Mouse (Mus musculus) hindbrain, embryonic 10.5 days (tissue): ENCODE data around the gene Slc16a4. TPM values are rescaled to one million over a fixed set of nuclear protein-coding genes. Genes with fewer than 3 reads are reported as not detected.

Source experiments
- DNase-seq: peaks from one replicate; pipeline ENCODE4 v3.0.0-alpha.2; 2017; ENCODE audit warnings: low spot score
- H3K27ac ChIP-seq: fragments of 300-500 bp; sonication (generic); 2 replicates; pipeline ENCODE4 v1.5.1; 2016; ENCODE audit warnings: mild to moderate bottlenecking, moderate library complexity
- H3K27me3 ChIP-seq: fragments of 300-500 bp; sonication (generic); 2 replicates; pipeline ENCODE4 v1.6.1; 2016; ENCODE audit warnings: mild to moderate bottlenecking; ENCODE audit not compliant: poor library complexity, insufficient read depth, severe bottlenecking
- H3K36me3 ChIP-seq: fragments of 300-500 bp; sonication (generic); 2 replicates; pipeline ENCODE4 v1.6.1; 2016; ENCODE audit warnings: mild to moderate bottlenecking, moderate library complexity
- H3K4me1 ChIP-seq: fragments of 300-500 bp; sonication (generic); replicated peaks from 2 replicates; pipeline ENCODE4 v1.6.1; 2016; ENCODE audit warnings: mild to moderate bottlenecking
- H3K4me3 ChIP-seq: fragments of 300-500 bp; sonication (generic); 2 replicates; pipeline ENCODE4 v1.5.1; 2016; ENCODE audit warnings: mild to moderate bottlenecking, moderate library complexity
- H3K9me3 ChIP-seq: fragments of 300-500 bp; sonication (generic); 2 replicates; pipeline ENCODE4 v1.6.1; 2016; ENCODE audit warnings: mild to moderate bottlenecking, moderate library complexity
- WGBS: fragments of 180-500 bp; shearing (Covaris S2); methylation state at CpG from one replicate; pipeline ENCODE4 v1.1.7; 2016; 5-methylcytosine and 5-hydroxymethylcytosine counted together
- polyA plus RNA-seq: library from polyadenylated mRNA; unstranded; fragments of >200 nt; fragmentation: Nextera tagmentation; extraction: Ambion mirVana; gene quantifications from 2 replicates; pipeline ENCODE4 v1.2.1, GENCODE M21; 2016

Slc16a4 gene
- polyA plus RNA-seq, 1 experiment from 2014 or later = 1.9 TPM

DNA sequence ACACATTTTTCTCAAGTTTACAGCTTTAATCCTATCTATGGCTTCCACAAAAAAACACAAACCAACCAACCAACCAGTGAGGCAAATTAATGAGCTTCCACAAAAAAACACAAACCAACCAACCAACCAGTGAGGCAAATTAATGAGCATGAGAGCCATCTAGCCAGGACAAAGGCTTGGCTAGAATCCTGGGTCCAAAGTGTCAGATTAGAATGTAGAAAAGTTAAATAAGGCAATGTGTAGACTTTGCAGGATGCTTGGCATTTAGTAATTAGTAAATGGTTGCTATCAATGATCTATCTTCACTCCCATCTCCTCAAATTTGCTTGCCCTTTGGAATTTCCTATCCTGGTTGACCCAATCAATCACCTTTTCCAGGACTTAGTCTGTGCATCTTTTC, 30.7 kb downstream of the Slc16a4 start:
- Histone ChIP-seq H3K36me3 (peaks cover 81% of the 10 kb centered on the region), H3K27me3 (no peaks in the 10 kb centered on the region), H3K9me3 (no peaks in the 10 kb centered on the region), H3K4me3 (no peak overlapping the region), H3K27ac (no peak overlapping the region), H3K4me1 (peaks cover 41% of the 10 kb centered on the region)
- no peak for DNase-seq

DNA sequence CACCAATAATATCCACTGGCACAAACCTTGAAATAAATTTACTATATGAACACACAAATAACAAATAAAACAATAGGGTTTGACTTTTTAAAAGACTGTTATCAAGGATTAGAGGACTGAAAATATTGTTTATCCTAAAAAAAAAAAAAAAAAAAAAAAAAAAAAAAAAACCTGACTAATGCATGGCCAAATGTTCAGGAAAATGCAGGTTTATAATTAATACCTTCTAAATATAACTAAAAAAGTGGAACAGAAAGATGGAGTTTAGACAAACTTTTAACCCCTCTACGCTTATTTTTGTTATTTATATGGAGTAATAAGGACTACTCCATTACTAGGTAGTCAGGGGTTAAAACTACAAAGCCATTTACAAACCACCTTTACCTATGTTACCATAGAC, 35.4 kb downstream of the Slc16a4 start:
- Histone ChIP-seq H3K9me3 (no peaks in the 10 kb centered on the region), H3K27ac (no peak overlapping the region), H3K36me3 (peaks cover 85% of the 10 kb centered on the region), H3K4me1 (peaks cover 76% of the 10 kb centered on the region), H3K27me3 (no peaks in the 10 kb centered on the region), H3K4me3 (no peak overlapping the region)
- no peak for DNase-seq
- 95% methylated on average over 1 of the region's 1 CpGs for WGBS

DNA sequence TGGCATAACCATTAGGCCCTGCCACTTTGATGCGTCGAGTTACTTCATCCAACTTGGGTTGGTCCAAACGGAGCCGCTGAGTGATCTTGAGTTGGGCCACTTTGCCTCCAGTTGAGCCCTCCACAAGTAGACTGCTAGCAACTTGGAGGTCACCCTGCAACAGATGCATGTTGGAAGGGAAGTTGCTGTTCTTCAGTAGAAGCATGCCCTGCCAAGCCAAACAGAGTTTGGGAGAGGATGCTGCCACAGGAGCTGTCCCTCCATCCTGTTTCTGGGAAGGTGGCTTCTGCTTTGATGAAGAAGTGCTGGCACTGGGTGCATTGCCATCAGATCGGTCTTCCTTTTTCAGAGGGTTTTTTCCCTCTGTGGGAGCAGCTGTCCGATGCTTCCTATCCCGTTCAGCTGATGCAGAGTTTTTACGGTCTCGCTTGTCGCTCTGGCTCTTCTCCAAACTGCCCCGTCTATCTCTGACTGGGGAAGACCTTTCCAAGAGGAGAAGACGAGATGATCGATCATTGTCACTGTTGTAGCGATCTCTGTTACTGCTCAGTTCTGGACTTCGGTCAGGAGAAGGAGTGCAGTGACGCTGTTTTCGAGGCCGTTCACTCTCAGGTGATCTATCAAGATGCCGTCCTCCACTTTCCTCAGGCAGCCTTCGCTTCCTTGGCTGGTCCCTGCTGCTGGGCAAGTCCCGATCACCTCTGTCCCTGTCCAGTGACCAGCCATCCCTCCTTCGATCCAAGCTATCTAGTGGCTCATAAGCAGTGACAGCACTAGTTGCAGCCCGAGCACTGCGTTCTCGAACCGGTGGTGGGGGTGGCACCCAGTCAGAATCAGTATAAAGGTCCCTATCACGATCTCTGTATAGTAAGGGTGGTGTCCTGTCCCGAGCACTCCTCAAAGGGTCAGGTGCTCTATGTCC, 39.7 kb downstream of the Slc16a4 start:
- Histone ChIP-seq H3K36me3 (peaks cover 46% of the 10 kb centered on the region), H3K27ac (no peak overlapping the region), H3K9me3 (no peaks in the 10 kb centered on the region), H3K4me1 (peaks cover 55% of the 10 kb centered on the region), H3K4me3 (peak overlapping the region; percentile 97), H3K27me3 (no peaks in the 10 kb centered on the region)
- DNase-seq = no peak
- WGBS = 84% methylated on average over 28 of the region's 28 CpGs

DNA sequence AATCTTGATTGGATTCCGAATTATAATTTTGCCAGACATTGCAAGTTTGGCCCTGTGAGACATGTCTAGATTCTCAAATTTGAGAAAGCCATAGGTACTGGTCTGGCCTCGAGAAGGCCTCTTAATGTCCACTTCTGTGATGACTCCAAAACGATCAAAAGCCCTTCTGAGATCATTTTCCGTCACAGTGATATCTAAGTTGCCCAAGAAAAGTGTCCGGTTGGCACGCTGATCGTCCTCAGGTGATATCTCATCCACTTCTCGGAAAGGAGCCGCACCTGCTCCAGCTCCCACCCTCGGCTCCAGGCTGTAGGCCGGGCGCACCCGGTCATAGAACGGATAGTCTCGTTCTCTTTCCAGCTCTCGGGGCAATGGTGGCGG, 40.7 kb downstream of the Slc16a4 start:
- Histone ChIP-seq H3K27me3 (no peaks in the 10 kb centered on the region), H3K4me1 (peaks cover 50% of the 10 kb centered on the region), H3K27ac (peak overlapping the region; percentile 98), H3K9me3 (no peaks in the 10 kb centered on the region), H3K36me3 (peaks cover 39% of the 10 kb centered on the region), H3K4me3 (peak overlapping the region; percentile 97)
- 29% methylated on average over 17 of the region's 17 CpGs for whole genome bisulfite sequencing
- DNase-seq = no peak

DNA sequence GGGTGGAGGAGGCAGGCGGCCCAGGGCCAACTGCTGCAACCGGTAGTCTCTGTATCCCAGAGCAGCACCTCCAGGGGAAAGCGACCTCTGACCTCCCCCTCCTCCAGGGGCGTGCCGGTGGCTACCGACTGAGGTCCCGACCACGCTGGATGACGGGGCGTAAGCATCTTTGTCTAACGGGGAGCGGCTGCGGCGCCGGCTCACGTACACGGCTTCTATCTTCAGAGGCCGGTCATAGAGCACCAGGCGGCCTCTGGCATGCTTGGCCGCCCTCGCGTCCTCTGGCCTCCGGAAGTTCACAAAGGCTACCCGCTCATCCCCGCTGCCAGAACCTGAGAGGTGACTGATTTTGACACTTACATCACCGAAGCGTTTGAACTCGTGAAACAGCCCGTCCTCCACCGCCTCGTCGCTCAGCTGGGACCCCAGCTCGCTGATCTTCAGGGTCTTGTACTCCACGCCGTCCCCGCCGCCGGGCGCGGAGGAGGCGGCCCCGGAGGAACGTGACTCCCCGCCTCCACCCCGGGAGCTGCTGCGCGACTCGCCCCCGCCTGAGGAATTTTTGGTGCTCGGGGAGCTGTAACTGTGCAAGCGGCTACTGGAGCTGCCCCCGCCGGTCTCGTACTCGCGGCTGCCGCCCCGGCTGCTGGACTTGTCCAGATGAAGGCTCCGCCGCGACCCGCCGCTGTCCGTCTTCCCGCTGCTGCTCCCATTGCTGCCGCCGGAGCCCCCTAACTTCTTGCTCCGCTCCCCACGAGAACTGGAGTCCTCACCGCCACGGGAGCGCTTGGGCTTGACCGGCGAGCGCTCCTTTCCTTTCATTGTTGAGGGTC, 41.3 kb downstream of the Slc16a4 start:
- H3K36me3 ChIP-seq = peaks cover 35% of the 10 kb centered on the region
- DNase-seq = peak; percentile 58
- peaks cover 50% of the 10 kb centered on the region for H3K4me1 ChIP-seq
- H3K4me3 ChIP-seq = peak overlapping the region; percentile 97
- H3K27me3 ChIP-seq = no peaks in the 10 kb centered on the region
- H3K9me3 ChIP-seq = no peaks in the 10 kb centered on the region
- under 1% methylated on average over 75 of the region's 75 CpGs for WGBS
- H3K27ac ChIP-seq = peak overlapping the region; percentile 98

DNA sequence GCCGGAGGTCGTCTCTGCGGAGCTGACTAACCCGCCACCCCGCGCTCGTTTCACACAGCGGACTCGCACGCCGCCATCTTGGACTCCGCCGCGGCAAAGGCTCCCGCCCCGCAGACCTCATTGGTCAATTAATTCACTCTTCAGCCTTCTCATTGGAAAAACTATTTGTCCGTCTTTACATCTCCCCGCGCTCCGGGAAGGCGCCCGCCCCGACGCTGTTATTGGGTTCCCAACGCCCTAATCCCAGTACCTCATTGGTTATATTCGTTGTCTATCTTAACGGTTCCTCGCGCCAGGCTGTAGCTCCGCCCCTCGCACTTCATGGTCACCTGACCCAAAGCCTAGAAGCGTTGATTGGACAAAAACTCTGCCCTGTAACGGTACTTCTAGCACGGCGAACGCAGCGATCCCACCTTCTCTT, 41.9 kb downstream of the Slc16a4 start:
- peaks cover 29% of the 10 kb centered on the region for H3K36me3 ChIP-seq
- under 1% methylated on average over 37 of the region's 37 CpGs for WGBS

DNA sequence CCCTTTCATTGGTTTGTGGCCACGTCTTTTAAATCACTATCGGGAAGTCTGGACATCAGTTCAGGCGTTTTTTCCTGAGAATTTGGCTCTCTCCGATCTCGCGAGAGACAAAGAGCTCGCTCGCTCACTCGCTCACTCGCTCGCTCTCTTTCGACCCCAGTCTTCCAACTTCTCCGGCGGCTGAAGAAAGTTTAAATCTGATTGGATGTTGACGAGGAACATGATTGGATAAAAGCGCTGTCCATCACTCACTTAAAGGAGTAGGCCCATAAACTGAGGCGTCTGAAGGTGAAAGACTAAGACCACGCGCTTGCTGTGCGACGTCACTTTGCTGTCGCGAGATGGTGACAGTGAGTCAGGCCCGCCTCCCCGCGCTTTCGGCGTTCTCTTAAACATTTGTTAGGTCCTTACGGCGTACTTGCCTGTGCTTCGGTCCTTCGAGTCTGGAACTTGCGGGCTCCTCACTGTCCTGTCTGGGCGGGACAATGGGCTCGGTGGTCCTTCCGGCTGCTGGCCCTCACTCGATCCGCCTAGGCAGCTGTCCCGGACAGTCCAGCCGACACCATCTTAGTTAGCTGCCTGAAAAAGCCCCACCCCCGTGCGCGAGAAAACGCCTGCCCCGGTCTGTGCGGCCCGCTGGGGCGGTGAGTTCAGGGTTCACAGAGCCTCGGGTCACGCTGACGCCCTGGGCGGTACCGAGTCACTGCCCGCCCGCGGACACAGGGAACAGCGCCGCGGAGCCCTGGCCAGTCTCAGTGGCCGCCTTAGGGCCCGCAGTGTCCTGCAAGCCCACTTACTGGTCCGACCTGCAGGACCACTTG, 42.6 kb downstream of the Slc16a4 start, which contains the start of gene Rbm15:
Gene Rbm15, minus strand, starts transcription at position 293 of the 821 bp plus-strand sequence.
- H3K4me3 ChIP-seq = peak within 1 kb of the TSS; percentile 97

More for the DNA sequence above, 41.9 kb downstream of the Slc16a4 start:
- DNase-seq = peak; percentile 96
- Histone ChIP-seq H3K27ac (peak overlapping the region; percentile 98), H3K27me3 (no peaks in the 10 kb centered on the region), H3K9me3 (no peaks in the 10 kb centered on the region), H3K4me1 (peaks cover 46% of the 10 kb centered on the region), H3K4me3 (peak overlapping the region; percentile 97)

DNA sequence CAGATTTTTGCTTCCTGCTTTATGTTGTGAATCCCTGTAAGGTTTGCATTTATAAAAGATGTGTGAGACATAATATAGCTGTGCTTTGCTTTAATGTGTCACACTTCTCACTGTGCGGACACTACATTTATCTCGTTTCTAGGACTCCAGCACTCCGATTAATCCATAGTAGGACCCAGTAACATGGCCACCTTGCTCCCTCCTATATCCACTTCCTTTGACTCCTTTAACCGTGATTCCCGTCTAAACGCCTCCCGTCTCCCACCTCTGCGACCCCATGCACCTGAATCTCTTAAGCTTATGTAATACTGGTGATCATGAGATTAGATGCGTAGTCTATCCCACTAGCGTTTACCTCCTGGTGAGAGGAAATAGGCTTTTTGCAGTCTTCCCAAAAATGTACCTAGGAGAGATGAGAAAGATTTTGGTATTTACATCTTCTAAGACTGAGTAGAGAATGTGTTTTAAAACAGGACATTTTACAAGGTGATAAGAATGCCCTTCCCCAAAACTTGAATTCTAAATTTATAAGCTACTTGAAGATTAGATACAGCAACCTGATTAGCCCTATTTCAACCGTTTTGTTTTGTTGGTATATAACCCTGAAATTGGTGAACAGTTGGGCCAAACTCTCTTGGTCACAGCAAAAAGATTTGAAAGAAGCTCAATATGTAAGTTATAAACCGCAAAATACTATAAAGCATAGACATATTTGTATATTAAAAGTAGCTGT, 43.3 kb downstream of the Slc16a4 start:
- Histone ChIP-seq H3K9me3 (no peaks in the 10 kb centered on the region), H3K4me1 (peaks cover 34% of the 10 kb centered on the region), H3K27me3 (no peaks in the 10 kb centered on the region), H3K27ac (peak overlapping the region; percentile 98), H3K36me3 (peaks cover 20% of the 10 kb centered on the region), H3K4me3 (peak overlapping the region; percentile 97)
- DNase-seq = no peak
- 12% methylated on average over 12 of the region's 12 CpGs for WGBS

More for the DNA sequence above, 42.6 kb downstream of the Slc16a4 start, which contains the start of gene Rbm15:
- under 1% methylated on average over 62 of the region's 62 CpGs for WGBS
- Histone ChIP-seq H3K27ac (peak within 1 kb of the TSS; percentile 98), H3K4me1 (peaks cover 41% of the 10 kb centered on the region), H3K36me3 (peaks cover 23% of the 10 kb centered on the region), H3K27me3 (no peaks in the 10 kb centered on the region), H3K9me3 (no peaks in the 10 kb centered on the region)
- peak; percentile 96 for DNase-seq

DNA sequence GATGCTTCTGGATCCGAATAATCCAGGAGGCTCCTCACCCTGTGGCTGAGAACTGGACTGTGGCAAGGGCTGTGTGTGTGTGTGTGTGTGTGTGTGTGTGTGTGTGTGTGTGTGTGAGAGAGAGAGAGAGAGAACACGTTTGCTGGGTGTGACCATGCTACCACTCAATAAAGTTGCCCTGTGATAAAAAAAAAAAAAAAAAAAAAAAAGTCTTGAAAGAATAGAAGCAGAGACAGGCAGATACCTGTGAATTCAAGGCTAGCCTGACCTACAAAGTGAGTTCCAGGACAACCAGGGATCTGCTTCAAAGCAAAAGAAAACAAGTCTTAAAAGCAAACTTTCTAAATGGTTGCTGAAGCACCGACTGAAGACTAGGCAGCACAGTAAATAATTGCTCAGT, 52.9 kb downstream of the Slc16a4 start:
- Histone ChIP-seq H3K27me3 (no peaks in the 10 kb centered on the region), H3K4me1 (no peaks in the 10 kb centered on the region), H3K27ac (no peak overlapping the region), H3K9me3 (no peaks in the 10 kb centered on the region), H3K4me3 (no peak overlapping the region), H3K36me3 (no peaks in the 10 kb centered on the region)
- DNase-seq = no peak
- WGBS = 62% methylated on average over 3 of the region's 3 CpGs

DNA sequence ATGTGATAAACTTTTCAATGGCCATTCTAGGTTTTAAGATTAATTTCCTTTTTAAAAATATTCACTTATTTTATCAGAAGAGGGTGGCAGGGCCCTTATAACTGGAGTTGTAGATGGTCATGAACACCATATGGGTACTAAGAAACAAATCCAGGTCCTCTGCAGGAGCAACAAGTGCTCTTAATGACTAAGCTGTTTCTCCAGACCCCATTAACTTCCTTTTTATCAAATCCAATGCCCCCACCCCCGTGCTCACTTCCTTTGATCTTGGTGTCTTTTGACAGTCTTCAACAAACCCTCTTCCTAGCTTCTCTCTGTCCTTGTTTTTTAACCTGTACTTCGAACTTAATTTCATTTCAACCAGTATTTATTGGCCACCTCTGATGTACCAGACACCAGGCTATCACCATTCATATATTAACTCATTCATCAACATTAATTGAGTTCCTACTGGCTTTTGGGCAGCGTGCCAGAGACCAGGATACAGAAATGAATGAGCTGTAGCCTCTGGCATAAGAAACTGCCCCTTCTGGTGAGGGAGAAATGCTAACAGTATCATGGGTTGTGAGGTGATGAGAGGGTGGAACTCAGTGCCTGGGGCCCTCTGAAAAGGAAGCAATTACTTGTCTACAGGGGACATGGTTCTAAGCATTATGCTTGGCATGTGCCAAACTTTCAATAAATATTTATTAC, 54.1 kb downstream of the Slc16a4 start:
- H3K27me3 ChIP-seq = no peaks in the 10 kb centered on the region
- no peaks in the 10 kb centered on the region for H3K36me3 ChIP-seq
- no peaks in the 10 kb centered on the region for H3K4me1 ChIP-seq
- 55% methylated on average over 3 of the region's 3 CpGs for whole genome bisulfite sequencing
- no peak overlapping the region for H3K4me3 ChIP-seq
- no peak overlapping the region for H3K27ac ChIP-seq
- H3K9me3 ChIP-seq = no peaks in the 10 kb centered on the region
- no peak for DNase-seq

DNA sequence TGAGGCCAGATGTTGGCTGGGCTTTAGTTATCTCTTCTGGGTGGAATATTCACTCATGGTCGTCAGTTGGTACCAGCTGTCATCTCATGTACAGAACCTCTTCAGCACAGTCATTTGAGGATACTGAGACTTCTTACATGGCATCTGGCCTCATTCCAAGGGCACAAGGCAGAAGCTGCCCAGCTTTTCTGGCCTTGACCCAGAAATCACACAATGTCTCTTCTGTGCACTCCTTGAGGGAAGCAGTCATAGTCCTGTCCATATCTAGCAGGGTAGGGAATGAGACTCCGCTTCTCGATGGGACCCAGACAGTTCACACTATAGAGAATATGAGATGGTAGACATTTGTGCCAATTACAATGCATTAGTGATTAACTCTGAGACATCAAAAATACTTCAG, 58.0 kb downstream of the Slc16a4 start:
- Histone ChIP-seq H3K36me3 (no peaks in the 10 kb centered on the region), H3K27ac (no peak overlapping the region), H3K27me3 (no peaks in the 10 kb centered on the region), H3K4me3 (no peak overlapping the region), H3K9me3 (no peaks in the 10 kb centered on the region), H3K4me1 (no peaks in the 10 kb centered on the region)
- no peak for DNase-seq
- WGBS = 90% methylated on average over 3 of the region's 3 CpGs
